Mouse (Mus musculus) lung, postnatal 25 days (tissue): ENCODE data around the gene Chrne.
A peak's percentile ranks its signal among the peaks of the same experiment; 100 is the strongest.

ENCODE experiments used
- DNase-seq: peaks from one replicate; pipeline ENCODE4 v3.0.0; 2022; ENCODE audit warnings: low spot score

Gene Chrne

DNA sequence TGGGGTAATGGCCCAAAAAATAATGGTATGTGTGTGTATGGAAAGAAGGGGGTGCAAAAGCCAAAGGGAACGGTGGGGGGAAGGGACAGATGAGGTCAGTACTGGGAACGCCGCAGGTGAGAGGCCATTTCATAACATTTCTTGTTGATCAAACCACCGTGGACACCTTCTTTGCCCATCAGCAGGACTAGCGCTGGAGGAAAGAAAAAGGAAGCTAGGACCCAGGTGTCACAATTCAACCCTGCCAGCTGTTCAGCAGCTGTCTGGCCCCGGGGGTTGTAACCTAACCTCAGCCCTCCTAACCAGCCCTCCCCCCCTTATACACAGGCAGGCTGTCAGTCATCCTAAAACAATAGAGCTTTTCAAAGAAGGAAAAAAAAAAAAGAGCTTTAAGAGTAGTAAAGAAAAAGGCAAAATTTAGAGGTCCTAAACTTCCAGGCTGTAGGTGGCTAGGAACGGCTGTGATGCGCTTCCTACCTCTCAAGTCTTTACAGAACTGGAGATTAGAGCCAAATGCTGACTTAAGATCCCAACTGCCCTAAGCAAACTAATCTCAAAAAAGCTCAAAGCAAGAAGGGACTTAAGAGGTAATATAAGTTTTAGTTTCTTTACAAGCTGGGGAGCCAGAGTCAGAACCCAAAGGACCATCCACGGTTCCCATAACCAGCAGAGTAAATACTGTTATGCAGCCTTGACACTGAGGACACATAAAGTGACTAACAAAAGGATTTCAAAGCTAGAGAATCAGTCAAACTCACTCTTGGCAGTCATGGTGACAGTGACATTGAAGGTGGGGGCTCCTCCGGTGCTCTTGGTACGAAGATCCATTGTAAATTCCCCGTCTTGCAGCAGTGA, 33.2 kb upstream of the Chrne start:
- DNase-seq: no peak

- no peak for DNase-seq
Observed at GRCm38 (mm10) chr11:70651391-70651790, 32.4 kb upstream of the Chrne start.

- no peak for DNase-seq
Observed at GRCm38 (mm10) chr11:70650322-70651175, 31.5 kb upstream of the Chrne start.

DNA sequence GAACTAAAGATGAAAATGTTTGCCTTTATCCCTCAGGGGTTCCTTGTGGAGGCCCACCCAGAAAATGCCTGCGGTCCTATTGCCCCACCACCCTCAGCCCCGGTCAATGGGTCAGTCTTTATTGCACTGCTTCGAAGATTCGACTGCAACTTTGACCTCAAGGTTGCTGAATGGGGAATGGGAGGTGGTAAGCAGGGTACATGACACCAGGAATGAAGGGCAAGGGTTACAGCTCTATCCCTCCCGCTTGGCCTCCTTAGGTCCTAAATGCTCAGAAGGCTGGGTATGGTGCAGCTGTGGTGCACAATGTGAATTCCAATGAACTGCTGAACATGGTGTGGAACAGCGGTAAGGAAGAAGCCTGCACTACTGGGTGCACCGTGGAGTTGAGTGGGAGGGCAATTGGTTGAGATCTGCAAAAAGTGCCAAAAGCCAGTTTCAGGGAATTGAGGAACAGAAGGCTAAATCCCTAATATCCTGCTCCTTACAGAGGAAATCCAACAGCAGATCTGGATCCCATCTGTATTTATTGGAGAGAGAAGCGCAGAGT, 30.2 kb upstream of the Chrne start:
- DNase-seq: no peak

DNA sequence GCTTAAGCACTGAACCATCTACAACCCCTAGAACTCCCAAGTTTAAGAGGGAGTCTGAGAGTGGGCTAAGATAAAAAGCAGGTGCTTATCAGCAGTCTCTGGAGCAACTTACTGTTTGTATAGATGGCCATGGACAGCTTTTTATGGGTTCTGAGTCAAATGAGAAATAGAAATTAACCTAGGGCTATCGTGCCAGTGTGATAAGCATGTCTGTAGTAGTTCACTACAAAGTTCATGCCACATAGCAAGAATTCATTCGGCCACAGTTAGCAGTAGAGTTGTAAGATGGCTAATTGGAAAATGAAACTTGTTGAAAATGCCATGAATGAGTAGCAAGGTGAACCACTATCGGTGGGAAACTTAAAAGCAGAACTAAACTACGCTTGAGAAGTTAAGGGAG, 29.5 kb upstream of the Chrne start:
- DNase-seq: no peak

GRCm38 (mm10) chr11:70647716-70648420, 28.9 kb upstream of the Chrne start:
- DNase-seq: no peak

DNA sequence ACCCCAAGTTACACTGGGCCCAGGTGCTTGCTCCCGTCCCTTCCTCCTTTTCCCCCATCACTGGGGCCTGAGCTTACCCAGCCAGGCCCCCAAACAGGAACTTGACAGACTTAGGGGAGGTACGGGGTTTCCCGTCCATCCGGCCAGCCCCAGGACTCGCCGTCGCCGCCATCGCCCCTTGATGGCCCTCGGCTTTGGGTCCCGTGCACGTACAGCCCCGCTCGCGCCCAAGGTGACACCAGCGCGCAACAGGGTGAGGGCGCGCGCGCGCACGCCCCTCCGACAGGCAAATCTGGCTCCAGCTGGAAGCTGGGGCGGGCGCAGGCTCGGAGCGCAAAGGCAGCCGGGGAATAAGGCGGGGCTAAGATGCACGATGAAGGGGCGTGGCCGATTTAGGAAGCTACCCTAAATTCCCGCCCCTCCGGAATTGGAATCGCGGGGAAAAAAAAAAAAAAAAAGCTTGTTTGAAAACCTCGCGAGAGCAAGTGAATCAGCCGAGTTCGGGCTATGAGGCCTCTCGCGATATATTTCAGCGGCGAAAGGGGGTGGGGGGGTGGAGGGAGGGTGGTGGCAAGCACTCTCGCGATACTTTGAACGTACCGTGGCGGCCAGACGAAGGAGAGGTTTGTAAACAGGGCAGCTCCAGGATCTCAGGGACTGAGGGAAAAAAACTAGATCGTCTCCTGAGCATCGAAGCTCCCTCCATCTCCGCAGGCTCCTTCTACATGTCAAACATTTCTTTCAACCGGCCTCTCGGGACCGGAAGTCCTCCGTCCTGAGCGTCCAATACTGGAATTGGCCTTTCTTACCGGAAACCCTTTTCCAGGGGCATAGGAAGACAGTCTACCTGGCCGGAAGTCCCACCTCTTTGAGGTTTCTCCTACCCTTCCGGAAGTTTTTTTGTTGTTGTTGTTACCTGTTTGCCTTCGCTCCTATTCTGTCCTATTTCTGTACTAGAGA, 28.0 kb upstream of the Chrne start, which contains the start of the genes Rnf167 and Slc25a11:
Gene Rnf167 (plus strand): TSS at position 545 of the 960 bp plus-strand sequence.
Gene Slc25a11 (minus strand): TSS at position 789 of the 960 bp plus-strand sequence.
- peak; percentile 98 for DNase-seq

- no peak for DNase-seq
Observed at GRCm38 (mm10) chr11:70646259-70646555, 27.2 kb upstream of the Chrne start.

DNA sequence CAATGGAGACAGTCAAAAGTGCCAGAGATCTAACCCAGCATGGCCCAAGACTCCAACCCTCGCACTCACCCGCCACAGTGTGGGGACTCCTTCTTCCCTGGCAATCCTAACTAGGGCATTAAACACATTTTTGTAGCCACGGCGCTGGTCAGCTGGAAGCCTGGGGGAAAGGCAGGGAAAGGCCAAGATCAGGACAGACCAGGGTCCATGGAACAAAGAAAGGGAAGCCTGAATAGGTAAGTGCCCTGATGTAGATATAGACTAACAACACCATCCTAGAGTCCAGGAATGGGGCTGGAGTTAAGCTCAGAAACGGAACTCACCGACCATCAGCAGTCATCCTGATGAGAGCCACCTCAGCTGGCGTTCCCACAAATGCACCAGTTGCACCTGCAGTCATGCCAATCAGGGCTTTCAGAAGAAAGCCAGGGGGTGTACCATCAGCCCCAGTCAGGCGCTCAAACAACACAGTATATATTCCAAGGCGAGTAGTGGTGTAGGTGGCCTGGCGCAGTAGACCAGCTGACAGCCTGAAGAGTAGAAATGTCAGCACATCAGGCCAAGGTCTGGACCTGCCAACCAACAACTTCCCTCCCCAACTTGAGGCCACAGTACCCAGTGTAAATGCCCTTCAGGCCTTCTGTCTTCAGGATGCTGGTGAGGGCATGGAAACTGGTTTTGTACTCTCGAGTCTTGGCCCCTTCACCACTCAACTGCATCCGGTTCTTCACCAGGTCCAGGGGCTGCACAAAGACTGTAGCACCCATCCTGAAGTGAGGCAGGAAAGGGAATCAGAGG, 26.6 kb upstream of the Chrne start:
- DNase-seq: no peak

DNA sequence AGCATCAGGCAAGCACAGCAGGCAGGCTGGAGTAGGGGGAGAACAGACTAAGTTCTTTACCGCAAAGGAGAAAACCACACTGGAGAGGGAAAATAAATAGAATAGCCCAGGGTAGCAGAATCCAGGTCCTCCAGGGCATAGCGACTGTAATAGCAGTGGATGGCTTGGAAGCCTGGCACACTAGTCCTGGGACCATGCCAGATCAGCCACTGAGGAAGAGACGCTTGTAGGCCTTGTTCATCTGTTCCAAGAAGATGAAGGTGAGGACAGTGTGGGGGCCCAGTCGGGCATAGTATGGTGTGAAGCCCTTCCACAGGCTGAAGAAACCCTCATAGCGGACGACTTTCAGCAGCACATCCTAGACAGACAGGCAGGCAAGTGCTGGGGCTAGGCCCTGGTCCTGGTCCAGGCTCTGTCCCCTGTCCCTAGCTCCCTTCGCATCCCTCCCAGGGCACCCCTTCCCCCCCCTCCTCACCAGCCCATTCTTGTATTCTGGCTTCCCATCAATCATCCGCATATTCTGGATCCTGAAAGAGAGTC, 25.6 kb upstream of the Chrne start:
- DNase-seq: no peak

DNA sequence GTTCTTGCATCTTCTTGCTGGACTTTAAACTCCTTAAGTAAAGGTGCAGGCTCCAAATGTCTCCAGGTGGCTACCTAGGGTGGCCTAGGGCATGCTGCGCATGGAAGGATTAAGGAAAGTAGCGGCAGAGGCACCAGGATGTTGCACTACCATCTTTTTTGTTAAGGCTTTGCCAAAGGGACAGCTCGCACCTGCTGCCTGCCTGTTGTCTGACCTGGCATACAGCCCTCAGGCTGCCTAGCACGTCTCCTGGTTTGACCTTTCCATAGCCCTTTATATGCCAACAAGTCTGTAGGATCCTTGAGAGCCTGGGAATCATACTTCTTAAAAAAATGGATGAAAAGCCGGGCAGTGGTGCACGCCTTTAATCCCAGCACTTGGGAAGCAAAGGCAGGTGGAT, 24.0 kb upstream of the Chrne start:
- no peak for DNase-seq

DNA sequence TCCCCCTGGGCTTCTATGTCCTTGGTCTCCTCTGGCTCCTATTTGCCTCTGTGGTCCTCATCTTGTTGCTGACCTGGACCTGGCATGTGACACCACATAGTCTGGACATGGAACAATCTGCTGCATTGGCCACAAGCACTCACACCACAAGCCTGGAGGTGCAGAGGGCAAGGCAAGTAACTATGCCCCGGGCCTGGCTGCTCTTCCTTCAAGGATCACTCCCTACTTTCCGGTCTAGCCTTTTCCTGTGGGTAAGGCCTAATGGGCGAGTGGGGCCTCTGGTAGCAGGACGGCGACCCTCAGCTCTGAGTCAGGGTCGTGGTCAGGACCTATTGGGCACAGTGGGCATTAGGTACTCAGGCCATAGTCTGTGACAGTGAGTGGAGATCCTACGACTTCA, 22.2 kb upstream of the Chrne start:
- no peak for DNase-seq

GRCm38 (mm10) chr11:70639976-70640375, 21.0 kb upstream of the Chrne start:
- DNase-seq: no peak

- DNase-seq: no peak
Observed at GRCm38 (mm10) chr11:70638714-70639278, 19.8 kb upstream of the Chrne start, which contains the start of gene Gp1ba. Gp1ba (plus strand) TSS chr11:70639122.

DNA sequence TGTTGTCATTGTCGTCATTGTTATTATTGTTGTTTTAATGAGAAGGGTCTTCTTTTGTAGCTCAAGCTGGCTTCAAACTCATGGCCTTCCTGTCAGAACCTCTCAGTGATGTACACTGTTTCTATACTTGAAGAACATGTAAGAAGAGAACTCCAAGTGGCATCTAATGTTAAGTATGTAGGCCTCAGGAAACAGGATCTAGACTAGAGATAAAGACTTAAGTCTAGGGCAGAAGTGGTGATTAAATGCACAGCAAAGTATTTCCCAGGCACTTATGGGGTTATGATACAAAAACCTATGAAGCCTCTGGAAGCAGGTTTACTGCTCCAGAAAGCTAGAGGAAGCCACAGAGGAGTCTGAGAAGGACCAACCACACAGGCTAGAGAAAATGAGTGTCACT, 19.3 kb upstream of the Chrne start:
- no peak for DNase-seq

GRCm38 (mm10) chr11:70637764-70638163, 18.7 kb upstream of the Chrne start:
- DNase-seq: no peak

DNA sequence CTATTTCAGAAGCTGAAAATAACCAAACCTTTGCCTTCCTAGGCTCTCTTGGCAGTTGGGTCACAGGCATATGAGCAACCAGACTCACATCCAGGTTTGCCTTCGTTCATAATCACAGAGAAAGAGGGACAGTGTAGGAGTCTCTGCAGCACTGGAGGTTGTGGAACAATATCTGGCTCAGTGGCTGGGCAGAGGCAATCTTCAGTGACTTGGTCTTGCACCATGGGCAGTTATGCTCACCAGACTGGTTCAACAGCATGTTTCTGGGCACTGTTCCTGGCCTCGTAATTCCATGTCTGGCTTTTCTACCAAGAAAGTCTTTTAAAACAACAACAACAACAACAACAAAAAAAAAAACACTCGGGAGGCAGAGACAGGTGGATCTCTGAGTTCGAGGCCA, 16.6 kb upstream of the Chrne start:
- DNase-seq: no peak

DNA sequence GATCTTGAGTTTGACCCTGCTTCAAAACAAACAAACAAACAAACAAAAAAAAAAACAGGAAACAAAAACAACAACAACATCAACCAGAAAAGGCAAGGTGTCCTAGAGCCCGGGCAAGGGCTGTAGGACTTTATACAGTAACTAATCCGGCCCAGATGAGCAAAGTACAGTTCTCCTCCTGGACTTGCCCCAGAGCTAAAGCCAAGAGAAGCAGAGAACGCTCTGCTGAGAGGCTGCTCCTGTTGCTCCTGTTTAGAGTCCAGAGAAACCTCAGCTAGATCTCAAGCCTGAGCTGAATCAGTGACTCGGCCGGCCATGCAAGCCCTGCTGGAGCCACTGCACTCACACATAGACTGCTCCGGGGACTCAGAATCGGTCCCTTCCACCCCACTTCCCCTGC, 11.1 kb upstream of the Chrne start:
- DNase-seq: no peak

DNA sequence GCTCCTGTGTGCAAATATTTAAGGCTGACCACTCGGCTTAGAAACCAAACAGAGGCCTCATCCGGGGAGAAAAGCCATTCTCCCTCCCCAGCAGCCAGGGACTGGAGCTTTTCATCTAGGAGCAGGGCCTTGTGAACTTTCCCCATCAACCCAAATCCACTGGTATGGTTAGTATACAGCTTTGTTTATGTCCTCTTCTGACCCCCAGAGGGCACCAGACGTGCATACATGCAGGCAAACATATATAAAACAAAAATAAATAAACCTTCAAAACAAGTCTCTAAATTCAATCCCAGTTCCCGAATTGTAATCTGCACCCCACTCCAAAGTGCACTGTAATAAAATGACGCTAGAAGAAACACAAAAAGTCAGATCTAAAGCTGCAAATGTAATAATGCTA, 10.5 kb upstream of the Chrne start:
- no peak for DNase-seq

DNA sequence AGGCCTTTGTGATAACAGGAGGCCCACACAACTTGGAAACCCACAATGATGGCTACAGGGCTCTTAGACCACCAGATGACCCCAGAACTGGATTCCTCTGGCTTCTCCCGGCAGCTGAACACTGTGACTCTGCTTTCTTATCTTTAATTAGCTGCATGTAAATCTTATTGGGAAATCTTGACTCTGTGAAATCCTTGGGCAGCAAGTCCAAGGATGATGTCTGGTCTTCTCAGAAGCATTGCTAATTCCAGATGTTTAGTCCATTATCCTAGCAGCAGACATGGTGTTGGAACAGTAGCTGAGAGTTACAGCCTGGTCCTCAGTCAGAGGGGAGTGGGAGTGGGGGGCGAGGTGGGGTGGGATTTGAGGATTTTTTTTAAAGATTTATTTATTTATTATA, 9.4 kb upstream of the Chrne start:
- DNase-seq: no peak
